Comparison of ENCODE assay signal across 9 mouse cellular contexts in the genomic region with DNA sequence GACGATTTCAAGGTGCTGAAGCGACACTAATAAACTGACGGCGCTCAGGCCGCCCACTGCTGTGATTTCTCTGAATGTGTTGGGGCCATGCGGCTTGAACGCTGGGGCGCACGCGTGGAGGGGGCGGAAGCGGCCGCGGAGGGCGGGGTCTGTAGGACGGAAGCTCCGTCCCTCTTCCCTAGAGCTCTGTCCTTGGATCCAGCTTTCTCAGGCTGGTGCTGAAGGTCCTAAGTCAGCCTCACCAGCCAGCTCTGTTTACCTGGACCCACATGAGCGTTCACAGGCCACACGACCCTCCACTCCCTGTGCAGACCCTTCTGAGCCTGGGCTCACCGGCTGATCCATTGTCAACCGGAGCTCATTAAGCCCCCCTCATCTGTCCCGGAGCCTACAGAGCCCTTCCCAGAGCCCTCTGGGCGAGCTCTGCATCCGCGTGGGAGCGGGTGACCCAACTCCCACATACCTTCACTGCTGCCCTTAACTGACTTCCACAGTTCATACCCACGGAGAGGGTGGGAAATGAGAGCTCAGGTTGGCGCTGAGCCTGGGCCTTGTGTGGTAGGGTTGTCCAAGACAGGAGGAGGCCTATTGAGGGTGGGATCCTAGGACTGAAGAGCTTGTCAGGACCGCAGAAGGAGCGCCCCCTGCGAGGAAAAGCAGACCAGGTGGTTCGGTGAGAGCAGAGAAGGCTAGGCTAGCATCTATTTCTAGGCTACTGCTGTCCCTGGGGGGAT. TPM values are rescaled to one million over a fixed set of nuclear protein-coding genes. Genes with fewer than 3 reads are reported as not detected.
DNase-seq lines count a peak whose midpoint lies in the region; ATAC-seq lines count a peak whose summit lies in the region.
"Had no signal": no experiment of that assay in that cellular context is flagged by ENCODE, and none has a peak within 500 bp of the region (broad histone marks: within the 10 kb centered on the region; RNA-seq: fewer than 3 reads in every experiment).

A gene (plus strand): TSS at position 174 of the 734 bp plus-strand sequence.

- peaks cover 27% of the 10 kb centered on the region for H3K36me3 ChIP-seq in heart, embryonic 13.5 days
- peaks cover 11% of the 10 kb centered on the region for H3K36me3 ChIP-seq in liver, embryonic 11.5 days (ENCODE audit: control insufficient read depth, insufficient read depth, low read length)
- H3K36me3 ChIP-seq in splenic B cell, adult 2 months (ENCODE audit: control insufficient read depth, insufficient read depth, low read length, poor library complexity, severe bottlenecking), result no peaks in the 10 kb centered on the region

- H3K27ac ChIP-seq in brown adipose tissue, adult 24 weeks (replicated peaks; ENCODE audit: low read depth, low read length), result peak within 1 kb of the TSS; percentile 90
- peak within 1 kb of the TSS; percentile 94 for H3K27ac ChIP-seq in heart, embryonic 13.5 days (replicated peaks)
- peak within 1 kb of the TSS; percentile 66 for H3K27ac ChIP-seq in liver, embryonic 11.5 days (ENCODE audit: low read depth, low read length)

- peak; percentile 75 for ATAC-seq in heart, embryonic 13.5 days (ENCODE audit: extremely low read depth, insufficient number of reproducible peaks, low FRiP score, low TSS enrichment)
- peak; percentile 83 for ATAC-seq in liver, embryonic 11.5 days (replicated peaks; ENCODE audit: low FRiP score)

- H3K4me2 ChIP-seq in heart, embryonic 13.5 days, result peak within 1 kb of the TSS; percentile 89
- peak within 1 kb of the TSS; percentile 93 for H3K4me2 ChIP-seq in liver, embryonic 11.5 days

- WGBS in heart, embryonic 13.5 days, result 4% methylated on average over 32 of the region's 32 CpGs
- 5% methylated on average over 32 of the region's 32 CpGs for WGBS in liver, embryonic 11.5 days

- H3K4me3 ChIP-seq in brown adipose tissue, adult 24 weeks (ENCODE audit: insufficient read depth, low read depth, low read length), result peak within 1 kb of the TSS; percentile 72
- H3K4me3 ChIP-seq in heart, embryonic 13.5 days, result peak within 1 kb of the TSS; percentile 56
- H3K4me3 ChIP-seq in liver, embryonic 11.5 days (ENCODE audit: low read depth, low read length), result peak within 1 kb of the TSS; percentile 54

- H3K27me3 ChIP-seq in heart, embryonic 13.5 days (replicated peaks), result no peaks in the 10 kb centered on the region
- H3K27me3 ChIP-seq in liver, embryonic 11.5 days (replicated peaks; ENCODE audit: control insufficient read depth, insufficient read depth, low read length), result no peaks in the 10 kb centered on the region
- H3K27me3 ChIP-seq in splenic B cell, adult 2 months (ENCODE audit: control insufficient read depth, insufficient read depth, low read length, poor library complexity, severe bottlenecking), result no peaks in the 10 kb centered on the region

- no peaks in the 10 kb centered on the region for H3K9me3 ChIP-seq in heart, embryonic 13.5 days
- H3K9me3 ChIP-seq in liver, embryonic 11.5 days (ENCODE audit: control insufficient read depth, low read length), result no peaks in the 10 kb centered on the region

- H3K4me1 ChIP-seq in brown adipose tissue, adult 24 weeks (ENCODE audit: control insufficient read depth, insufficient read depth, insufficient read length, low read length), result no peaks in the 10 kb centered on the region
- H3K4me1 ChIP-seq in heart, embryonic 13.5 days, result peaks cover 22% of the 10 kb centered on the region
- peaks cover 18% of the 10 kb centered on the region for H3K4me1 ChIP-seq in liver, embryonic 11.5 days (replicated peaks; ENCODE audit: control insufficient read depth, insufficient read depth, low read length)

- DNase-seq in B cell, adult 2 months, result peak; percentile 78 to 79
- peak; percentile 29 for DNase-seq in fibroblast of lung, adult 2 months (ENCODE audit: low read depth)
- DNase-seq in kidney, postnatal 10 days, result peak; percentile 93
- DNase-seq in liver, embryonic 11.5 days (ENCODE audit: low spot score), result peak; percentile 84
- peak; percentile 82 for DNase-seq in naive thymus-derived CD4-positive, alpha-beta T cell, adult 2 months (ENCODE audit: low read depth)
- DNase-seq in splenic B cell, adult 2 months (ENCODE audit: low read depth, low spot score), result peak; percentile 71

- H3K9ac ChIP-seq in heart, embryonic 13.5 days, result peak within 1 kb of the TSS; percentile 85
- H3K9ac ChIP-seq in liver, embryonic 11.5 days (ENCODE audit: low read depth, low read length), result peak within 1 kb of the TSS; percentile 55

RNA-seq across cellular contexts. Expression of the gene that starts here (rescaled TPM):
- not detected in 2 replicates for polyA plus RNA-seq in brown adipose tissue, adult 24 weeks (2012; ENCODE audit: insufficient read depth, insufficient read length, missing spikeins)
- polyA plus RNA-seq in heart, embryonic 13.5 days (2015; fragmentation: Nextera tagmentation; extraction: Ambion mirVana), result not detected in 2 replicates
- polyA plus RNA-seq in liver, embryonic 11.5 days (2014; fragmentation: Nextera tagmentation; extraction: Ambion mirVana), result not detected in 2 replicates
- polyA plus RNA-seq: C2C12 had no signal

Comparison
In these comparisons a context has a peak if more than half of its experiments do, and no peak if none do; other contexts are left out.
1. Peak in every context shown above with its lines: DNase-seq, ATAC-seq, H3K4me3 ChIP-seq and H3K27ac ChIP-seq.
2. Peak in ATAC-seq, H3K4me3 ChIP-seq, H3K27ac ChIP-seq, H3K9ac ChIP-seq and H3K4me2 ChIP-seq in heart, embryonic 13.5 days; RNA of the gene not detected or under 1 TPM.
3. Peak in DNase-seq, ATAC-seq, H3K4me3 ChIP-seq, H3K27ac ChIP-seq, H3K9ac ChIP-seq and H3K4me2 ChIP-seq in liver, embryonic 11.5 days; RNA of the gene not detected or under 1 TPM.
4. DNase-seq: peak in every context shown above with its lines; median percentile 93 in kidney, postnatal 10 days; 84 in liver, embryonic 11.5 days; 82 in naive thymus-derived CD4-positive, alpha-beta T cell, adult 2 months; 78 in B cell, adult 2 months; 71 in splenic B cell, adult 2 months; 29 in fibroblast of lung, adult 2 months.